Mouse (Mus musculus) left cerebral cortex, postnatal 4 days (tissue): ENCODE measurements around the gene Hsd17b3. TPM values are rescaled to one million over a fixed set of nuclear protein-coding genes. Genes with fewer than 3 reads are reported as not detected.

Experiments
- DNase-seq: peaks from one replicate; pipeline ENCODE4 v3.0.0-alpha.2; 2022
- intact Hi-C: fragments of 180-260 bp; cut with DNase I; formaldehyde crosslinking; loops from one replicate; pipeline ENCODE4 v1.15.1; 2025
- total RNA-seq, 2 experiments: library from RNA; stranded (reverse); gene quantifications; 2 replicates each; pipeline ENCODE4 v1.2.3; 2021

Gene Hsd17b3
- total RNA-seq: under 1 TPM in 1 of 2 experiments, not detected in 1; 0.64 TPM

- intact Hi-C loops: no loop called here
- no peak for DNase-seq
Measured at GRCm38 (mm10) chr13:64089130-64089529, at the start of gene Hsd17b3. TSS of gene Hsd17b3 (minus strand) at chr13:64089230.

GRCm38 (mm10) chr13:64129616-64130375 lies 40.8 kb upstream of the Hsd17b3 start:
- peak; percentile 36 for DNase-seq
- intact Hi-C loops: no loop called here

GRCm38 (mm10) chr13:64128858-64129615 lies 40.0 kb upstream of the Hsd17b3 start, which contains the start of gene Slc35d2:
TSS of gene Slc35d2 (minus strand) at chr13:64129368.
- peak; percentile 40 for DNase-seq
- intact Hi-C loops: no loop called here

GRCm38 (mm10) chr13:64126316-64126715 lies 37.3 kb upstream of the Hsd17b3 start:
- no peak for DNase-seq
- intact Hi-C loops: no loop called here

- intact Hi-C loops: no loop called here
- DNase-seq: no peak
Measured at GRCm38 (mm10) chr13:64124886-64125285, 35.9 kb upstream of the Hsd17b3 start.

GRCm38 (mm10) chr13:64123491-64124188 lies 34.6 kb upstream of the Hsd17b3 start:
- DNase-seq: no peak
- intact Hi-C loops: no loop called here

GRCm38 (mm10) chr13:64120760-64121159 lies 31.7 kb upstream of the Hsd17b3 start:
- intact Hi-C loops: no loop called here

GRCm38 (mm10) chr13:64117442-64117841 lies 28.4 kb upstream of the Hsd17b3 start:
- no peak for DNase-seq
- intact Hi-C loops: no loop called here

More at GRCm38 (mm10) chr13:64120760-64121159, 31.7 kb upstream of the Hsd17b3 start:
- DNase-seq: no peak

GRCm38 (mm10) chr13:64110421-64110820 lies 21.4 kb upstream of the Hsd17b3 start:
- intact Hi-C loops: no loop called here
- DNase-seq: no peak

GRCm38 (mm10) chr13:64108381-64108850 lies 19.4 kb upstream of the Hsd17b3 start:
- peak; percentile 65 for DNase-seq
- intact Hi-C loops: no loop called here

- intact Hi-C loops: no loop called here
- peak; percentile 30 for DNase-seq
Measured at GRCm38 (mm10) chr13:64107535-64107934, 18.5 kb upstream of the Hsd17b3 start.

- intact Hi-C loops: no loop called here
- no peak for DNase-seq
Measured at GRCm38 (mm10) chr13:64107105-64107504, 18.1 kb upstream of the Hsd17b3 start.

GRCm38 (mm10) chr13:64105690-64106089 lies 16.7 kb upstream of the Hsd17b3 start:
- intact Hi-C loops: no loop called here
- DNase-seq: no peak

GRCm38 (mm10) chr13:64100186-64100585 lies 11.2 kb upstream of the Hsd17b3 start:
- intact Hi-C loops: no loop called here
- peak; percentile 11 for DNase-seq

GRCm38 (mm10) chr13:64098992-64099391 lies 10.0 kb upstream of the Hsd17b3 start:
- intact Hi-C loops: no loop called here
- DNase-seq: peak; percentile 42

- intact Hi-C loops: no loop called here
- DNase-seq: peak; percentile 76
Measured at GRCm38 (mm10) chr13:64093341-64093740, 4.3 kb upstream of the Hsd17b3 start.

- intact Hi-C loops: no loop called here
- DNase-seq: no peak
Measured at GRCm38 (mm10) chr13:64092752-64093151, 3.7 kb upstream of the Hsd17b3 start.

GRCm38 (mm10) chr13:64092141-64092540 lies 3.1 kb upstream of the Hsd17b3 start:
- intact Hi-C loops: no loop called here
- no peak for DNase-seq

GRCm38 (mm10) chr13:64091006-64091405 lies 2.0 kb upstream of the Hsd17b3 start:
- intact Hi-C loops: no loop called here
- DNase-seq: peak; percentile 16

- intact Hi-C loops: no loop called here
- DNase-seq: no peak
Measured at GRCm38 (mm10) chr13:64090278-64090677, 1.2 kb upstream of the Hsd17b3 start.

- intact Hi-C loops: no loop called here
- DNase-seq: no peak
Measured at GRCm38 (mm10) chr13:64088057-64088456, 973 bp downstream of the Hsd17b3 start.
